Mouse (Mus musculus) mammary gland, adult 2 months (tissue): ENCODE data around the gene Rspo3. TPM values are rescaled to one million over a fixed set of nuclear protein-coding genes. Genes with fewer than 3 reads are reported as not detected.

ENCODE experiments used
- polyA plus RNA-seq: library from polyadenylated mRNA; depleted of rRNA; stranded (reverse); fragments of >200 nt; gene quantifications from 2 replicates; pipeline ENCODE4 v1.2.3, GENCODE M21; 2012; ENCODE audit warnings: low replicate concordance; rRNA removed

Rspo3 gene
- 0.14 and 0.33 TPM in 2 replicates for polyA plus RNA-seq

GRCm38 (mm10) chr10:29535546-29536260 lies at the start of gene Rspo3:
TSS of gene Rspo3 (minus strand) at chr10:29535867.

Other genes starting within 250 kb of the Rspo3 start
- gene Echdc1, start 222.7 kb downstream of the Rspo3 start, polyA plus RNA-seq = 14.6 and 44.5 TPM in 2 replicates
- gene Rnf146, start 173.4 kb downstream of the Rspo3 start, polyA plus RNA-seq = 11.2 and 29.1 TPM in 2 replicates